Mouse (Mus musculus) heart, adult 2 months (tissue): Measurements from ENCODE around the gene Rgl1.
"Not testable (repeated sequence)": the region's sequence is repeated elsewhere in the genome, so short reads cannot be mapped to it uniquely, and the experiment has no call there.

ENCODE experiments used
- CTCF ChIP-seq: fragments of 200-600 bp; IDR thresholded peaks from 2 replicates; pipeline ENCODE4 v1.8.1; 2022; ENCODE audit warnings: antibody characterized with exemption, mild to moderate bottlenecking, moderate library complexity
- EP300 ChIP-seq: fragments of 200-500 bp; IDR thresholded peaks from 2 replicates; pipeline ENCODE4 v1.6.1; 2011; ENCODE audit warnings: low read depth, low read length, control low read depth; ENCODE audit not compliant: insufficient read depth
- POLR2A ChIP-seq: fragments of 200-500 bp; IDR thresholded peaks from 2 replicates; pipeline ENCODE4 v1.6.1; 2011; ENCODE audit warnings: mild to moderate bottlenecking, low read depth, low read length, control low read depth; ENCODE audit not compliant: insufficient read depth

DNA sequence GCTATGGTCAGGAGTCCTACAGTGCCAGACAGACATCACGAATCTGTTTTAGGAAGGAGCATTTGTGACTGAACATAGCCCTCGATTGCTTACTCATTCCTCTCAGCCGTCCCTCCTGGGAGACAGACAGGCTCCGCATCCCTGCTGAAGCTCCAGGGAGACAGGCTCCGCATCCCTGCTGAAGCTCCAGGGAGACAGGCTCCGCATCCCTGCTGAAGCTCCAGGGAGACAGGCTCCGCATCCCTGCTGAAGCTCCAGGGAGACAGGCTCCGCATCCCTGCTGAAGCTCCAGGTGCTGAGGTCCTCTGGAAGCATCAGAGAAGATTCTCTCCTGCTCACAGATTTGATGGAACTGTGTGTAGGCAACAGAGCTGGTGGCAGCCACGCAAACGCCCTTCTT is 123.9 kb downstream of the Rgl1 start:
- not testable (repeated sequence) for TF ChIP-seq CTCF, POLR2A, EP300
